Comparison of ENCODE assay signal across 8 mouse cellular contexts in genomic region chr2:152847815-152848302, GRCm38 (mm10). TPM values are rescaled to one million over a fixed set of nuclear protein-coding genes. Genes with fewer than 3 reads are reported as not detected.
DNase-seq lines count a peak whose midpoint lies in the region; ATAC-seq and TF ChIP-seq lines count a peak whose summit lies in the region.

Tpx2 (plus strand) TSS chr2:152847964.

- 2% methylated on average over 34 of the region's 34 CpGs for WGBS in hindbrain, postnatal 0 days

- H3K36me3 ChIP-seq in hindbrain, postnatal 0 days (ENCODE audit: insufficient read depth, low read length) = no peaks in the 10 kb centered on the region

- peak within 1 kb of the TSS; percentile 87 for H3K4me2 ChIP-seq in hindbrain, postnatal 0 days (ENCODE audit: low read depth, low read length)

- H3K9me3 ChIP-seq in hindbrain, postnatal 0 days (ENCODE audit: low read length) = no peaks in the 10 kb centered on the region

- H3K27me3 ChIP-seq in hindbrain, postnatal 0 days (ENCODE audit: insufficient read depth, low read length) = no peaks in the 10 kb centered on the region

- peak within 1 kb of the TSS; percentile 78 for H3K27ac ChIP-seq in gastrocnemius, adult 2 months
- H3K27ac ChIP-seq in hindbrain, postnatal 0 days = no peak within 1 kb of the TSS
- peak within 1 kb of the TSS; percentile 58; the same call in 1 of the 2 replicates for H3K27ac ChIP-seq in left cerebral cortex, adult 2 months

- no peaks in the 10 kb centered on the region for H3K4me1 ChIP-seq in hindbrain, postnatal 0 days (ENCODE audit: insufficient read depth, low read length)

- peak within 1 kb of the TSS; percentile 92 for H3K4me3 ChIP-seq in gastrocnemius, adult 2 months
- H3K4me3 ChIP-seq in hindbrain, postnatal 0 days (ENCODE audit: low read length) = peak within 1 kb of the TSS; percentile 78
- peak within 1 kb of the TSS; percentile 65 for H3K4me3 ChIP-seq in left cerebral cortex, adult 2 months

- peak within 1 kb of the TSS; percentile 52; the same call in 1 of the 2 replicates for H3K9ac ChIP-seq in hindbrain, postnatal 0 days (replicated peaks; ENCODE audit: low read length)

- intact Hi-C loops in gastrocnemius, adult 2 months (cut with DNase I) = no loop called here
- intact Hi-C loops in left cerebral cortex, adult 2 months (cut with DNase I) = no loop called here

- DNase-seq in ZHBTc4 (ENCODE audit: low read depth, low spot score) = peak; percentile 99
- peak; percentile 98 for DNase-seq in gastrocnemius, adult 2 months
- peak; percentile 99 for DNase-seq in hindbrain, postnatal 0 days (ENCODE audit: low spot score)
- DNase-seq in left cerebral cortex, adult 2 months (ENCODE audit: extremely low spot score in 1 of 2, low spot score in 2 of 2) = peak; percentile 97
- peak; percentile 99 for DNase-seq in right cerebral cortex, adult 2 months (ENCODE audit: low spot score in 2 of 2)
- peak; percentile 98 for DNase-seq in urinary bladder, postnatal 14 days (ENCODE audit: low spot score)

- TF ChIP-seq CTCF in gastrocnemius, adult 2 months (IDR thresholded peaks at IDR 0.05) = peak; percentile 25; the same call in 1 of the 2 replicates
- TF ChIP-seq CTCF in hindbrain, postnatal 0 days (IDR thresholded peaks at IDR 0.05; ENCODE audit: low read depth) = peak; percentile 45; the same call in 1 of the 2 replicates
- TF ChIP-seq CTCF in left cerebral cortex, adult 2 months (IDR thresholded peaks at IDR 0.05) = peak; percentile 40

- peak; percentile 99 for ATAC-seq in common myeloid progenitor, adult 5-6 weeks (replicated peaks; ENCODE audit: low read depth, poor library complexity, severe bottlenecking)
- ATAC-seq in hindbrain, postnatal 0 days = peak; percentile 99
- peak; percentile 100 for ATAC-seq in megakaryocyte, adult 5-6 weeks (ENCODE audit: poor library complexity, severe bottlenecking)

RNA-seq across cellular contexts. Expression of gene Tpx2, which starts in this region (rescaled TPM):
- total RNA-seq in common myeloid progenitor, adult 5-6 weeks (2017) = 98.6 and 104 TPM in 2 replicates
- total RNA-seq in gastrocnemius, adult 2 months (2021) = 1 to 10 TPM; 1.1 to 1.7 TPM
- total RNA-seq in hindbrain, postnatal 0 days (2014; rRNA removed) = 8.1 and 15.6 TPM in 2 replicates
- polyA plus RNA-seq in hindbrain, postnatal 0 days (2015; fragmentation: Nextera tagmentation; extraction: Ambion mirVana) = 14.3 and 21.0 TPM in 2 replicates
- 1 to 10 TPM; 2.5 to 3.0 TPM for total RNA-seq in left cerebral cortex, adult 2 months (2021)
- total RNA-seq in megakaryocyte, adult 5-6 weeks (2015) = 102 TPM in 2 replicates
- total RNA-seq in megakaryocyte, adult 5-6 weeks (2017) = 122 and 126 TPM in 2 replicates
